Mouse (Mus musculus) midbrain, embryonic 11.5 days (tissue): ENCODE measurements around the gene Ddhd1. TPM values are rescaled to one million over a fixed set of nuclear protein-coding genes. Genes with fewer than 3 reads are reported as not detected.

ENCODE experiments used
- ATAC-seq: fragments of 200-750 bp; cut with Nextera tagmentation; 2 replicates; pipeline ENCODE4 v1.8.0; 2017; ENCODE audit warnings: moderate TSS enrichment, moderate library complexity; ENCODE audit not compliant: low FRiP score
- DNase-seq: peaks from one replicate; pipeline ENCODE4 v3.0.0; 2015; ENCODE audit warnings: low spot score; ENCODE audit errors: missing footprints
- H3K27ac ChIP-seq: fragments of 300-500 bp; sonication (generic); 2 replicates; pipeline ENCODE4 v1.5.1; 2014; ENCODE audit warnings: low read depth, low read length
- H3K27me3 ChIP-seq: fragments of 300-500 bp; sonication (generic); 2 replicates; pipeline ENCODE4 v1.6.1; 2014; ENCODE audit warnings: mild to moderate bottlenecking, low read length, moderate library complexity, mixed read lengths; ENCODE audit not compliant: control insufficient read depth, insufficient read depth
- H3K36me3 ChIP-seq: fragments of 300-500 bp; sonication (generic); 2 replicates; pipeline ENCODE4 v1.6.1; 2014; ENCODE audit warnings: mild to moderate bottlenecking, low read length, moderate library complexity, mixed read lengths; ENCODE audit not compliant: control insufficient read depth, insufficient read depth
- H3K4me1 ChIP-seq: fragments of 300-500 bp; sonication (generic); 2 replicates; pipeline ENCODE4 v1.6.1; 2014; ENCODE audit warnings: low read length; ENCODE audit not compliant: control insufficient read depth, insufficient read depth
- H3K4me2 ChIP-seq: fragments of 300-500 bp; sonication (generic); 2 replicates; pipeline ENCODE4 v1.6.1; 2014; ENCODE audit warnings: mild to moderate bottlenecking, moderate library complexity
- H3K4me3 ChIP-seq: fragments of 300-500 bp; sonication (generic); 2 replicates; pipeline ENCODE4 v1.5.1; 2014; ENCODE audit warnings: low read depth, low read length
- H3K9ac ChIP-seq: fragments of 300-500 bp; sonication (generic); 2 replicates; pipeline ENCODE4 v1.6.1; 2014; ENCODE audit warnings: low read length
- H3K9me3 ChIP-seq: fragments of 300-500 bp; sonication (generic); 2 replicates; pipeline ENCODE4 v1.6.1; 2016; ENCODE audit warnings: low read length; ENCODE audit not compliant: control insufficient read depth
- WGBS: fragments of 180-500 bp; shearing (Covaris S2); extraction: QIAGEN DNeasy Blood & Tissue Kit; methylation state at CpG from one replicate; pipeline ENCODE4 v1.1.7; 2014; 5-methylcytosine and 5-hydroxymethylcytosine counted together
- polyA plus RNA-seq: library from polyadenylated mRNA; unstranded; fragments of >200 nt; fragmentation: Nextera tagmentation; extraction: Ambion mirVana; gene quantifications from 2 replicates; pipeline ENCODE4 v1.2.1, GENCODE M21; 2014

The Ddhd1 gene
- polyA plus RNA-seq, 1 experiment from 2014 or later = 12.8 TPM

GRCm38 (mm10) chr14:45632756-45633537 is 25.0 kb downstream of the Ddhd1 start:
- Histone ChIP-seq H3K9me3 (no peaks in the 10 kb centered on the region), H3K36me3 (no peaks in the 10 kb centered on the region), H3K4me1 (no peaks in the 10 kb centered on the region), H3K4me3 (no peak overlapping the region), H3K27me3 (no peaks in the 10 kb centered on the region), H3K9ac (no peak overlapping the region), H3K27ac (no peak overlapping the region), H3K4me2 (no peak overlapping the region)
- no peak for DNase-seq
- 83% methylated on average over 4 of the region's 4 CpGs for WGBS
- ATAC-seq = no peak

- WGBS = 86% methylated on average over 5 of the region's 5 CpGs
- no peak for ATAC-seq
Measured at GRCm38 (mm10) chr14:45630544-45630943, 27.4 kb downstream of the Ddhd1 start.

GRCm38 (mm10) chr14:45629938-45630337 is 28.0 kb downstream of the Ddhd1 start:
- no peak for ATAC-seq
- 83% methylated on average over 1 of the region's 1 CpGs for WGBS

More at GRCm38 (mm10) chr14:45630544-45630943, 27.4 kb downstream of the Ddhd1 start:
- Histone ChIP-seq H3K4me3 (no peak overlapping the region), H3K9ac (no peak overlapping the region), H3K36me3 (no peaks in the 10 kb centered on the region), H3K27ac (no peak overlapping the region), H3K4me2 (no peak overlapping the region), H3K9me3 (no peaks in the 10 kb centered on the region), H3K27me3 (no peaks in the 10 kb centered on the region), H3K4me1 (no peaks in the 10 kb centered on the region)
- DNase-seq = no peak

GRCm38 (mm10) chr14:45618351-45618750 is 39.6 kb downstream of the Ddhd1 start:
- H3K4me2 ChIP-seq = no peak overlapping the region
- no peaks in the 10 kb centered on the region for H3K4me1 ChIP-seq
- no peaks in the 10 kb centered on the region for H3K27me3 ChIP-seq
- no peaks in the 10 kb centered on the region for H3K9me3 ChIP-seq
- no peaks in the 10 kb centered on the region; the same call in 1 of the 2 replicates for H3K36me3 ChIP-seq
- H3K27ac ChIP-seq = no peak overlapping the region
- no peak overlapping the region for H3K9ac ChIP-seq
- ATAC-seq (no peak), DNase-seq (no peak)
- H3K4me3 ChIP-seq = no peak overlapping the region
- 90% methylated on average over 6 of the region's 6 CpGs for WGBS

More at GRCm38 (mm10) chr14:45629938-45630337, 28.0 kb downstream of the Ddhd1 start:
- no peak overlapping the region for H3K4me2 ChIP-seq
- no peaks in the 10 kb centered on the region for H3K9me3 ChIP-seq
- H3K27ac ChIP-seq = no peak overlapping the region
- DNase-seq = no peak
- no peaks in the 10 kb centered on the region for H3K36me3 ChIP-seq
- no peaks in the 10 kb centered on the region for H3K27me3 ChIP-seq
- no peak overlapping the region for H3K4me3 ChIP-seq
- no peaks in the 10 kb centered on the region for H3K4me1 ChIP-seq
- H3K9ac ChIP-seq = no peak overlapping the region

GRCm38 (mm10) chr14:45616526-45616925 is 41.4 kb downstream of the Ddhd1 start:
- no peaks in the 10 kb centered on the region for H3K9me3 ChIP-seq
- ATAC-seq = no peak
- no peaks in the 10 kb centered on the region for H3K4me1 ChIP-seq
- H3K27ac ChIP-seq = no peak overlapping the region
- no peak overlapping the region for H3K9ac ChIP-seq
- no peaks in the 10 kb centered on the region for H3K27me3 ChIP-seq
- 97% methylated on average over 5 of the region's 5 CpGs for WGBS
- no peak overlapping the region for H3K4me2 ChIP-seq
- H3K4me3 ChIP-seq = no peak overlapping the region
- no peak for DNase-seq
- H3K36me3 ChIP-seq = no peaks in the 10 kb centered on the region; the same call in 1 of the 2 replicates

- 87% methylated on average over 2 of the region's 2 CpGs for WGBS
- no peaks in the 10 kb centered on the region for H3K4me1 ChIP-seq
- H3K9ac ChIP-seq = no peak overlapping the region
- DNase-seq (no peak), ATAC-seq (no peak)
- no peak overlapping the region for H3K4me2 ChIP-seq
- H3K9me3 ChIP-seq = no peaks in the 10 kb centered on the region
- no peak overlapping the region for H3K4me3 ChIP-seq
- no peaks in the 10 kb centered on the region for H3K27me3 ChIP-seq
- H3K36me3 ChIP-seq = no peaks in the 10 kb centered on the region; the same call in 1 of the 2 replicates
- H3K27ac ChIP-seq = no peak overlapping the region
Measured at GRCm38 (mm10) chr14:45615776-45616175, 42.2 kb downstream of the Ddhd1 start.

- H3K27ac ChIP-seq = no peak overlapping the region
- 67% methylated on average over 4 of the region's 4 CpGs for WGBS
- H3K4me3 ChIP-seq = no peak overlapping the region
- no peak overlapping the region for H3K4me2 ChIP-seq
- no peak overlapping the region for H3K9ac ChIP-seq
- no peaks in the 10 kb centered on the region for H3K9me3 ChIP-seq
- DNase-seq = no peak
- no peaks in the 10 kb centered on the region for H3K4me1 ChIP-seq
- no peaks in the 10 kb centered on the region; the same call in 1 of the 2 replicates for H3K36me3 ChIP-seq
- H3K27me3 ChIP-seq = no peaks in the 10 kb centered on the region
- ATAC-seq = no peak
Measured at GRCm38 (mm10) chr14:45614822-45615221, 43.1 kb downstream of the Ddhd1 start.

- H3K27me3 ChIP-seq = no peaks in the 10 kb centered on the region
- no peak overlapping the region for H3K4me2 ChIP-seq
- DNase-seq (no peak), ATAC-seq (no peak)
- no peak overlapping the region for H3K4me3 ChIP-seq
- H3K4me1 ChIP-seq = no peaks in the 10 kb centered on the region
- no peaks in the 10 kb centered on the region; the same call in none of the 2 replicates for H3K36me3 ChIP-seq
- no peak overlapping the region for H3K9ac ChIP-seq
- 86% methylated on average over 6 of the region's 6 CpGs for WGBS
- no peak overlapping the region for H3K27ac ChIP-seq
- no peaks in the 10 kb centered on the region for H3K9me3 ChIP-seq
Measured at GRCm38 (mm10) chr14:45614406-45614805, 43.5 kb downstream of the Ddhd1 start.

- H3K36me3 ChIP-seq = no peaks in the 10 kb centered on the region; the same call in none of the 2 replicates
- 89% methylated on average over 7 of the region's 7 CpGs for WGBS
Measured at GRCm38 (mm10) chr14:45611654-45612053, 46.3 kb downstream of the Ddhd1 start.

More at GRCm38 (mm10) chr14:45611654-45612053, 46.3 kb downstream of the Ddhd1 start:
- Histone ChIP-seq H3K4me3 (no peak overlapping the region), H3K4me2 (no peak overlapping the region), H3K9me3 (no peaks in the 10 kb centered on the region), H3K27me3 (no peaks in the 10 kb centered on the region), H3K4me1 (no peaks in the 10 kb centered on the region), H3K27ac (no peak overlapping the region), H3K9ac (no peak overlapping the region)
- no peak for DNase-seq
- ATAC-seq = no peak
